Mouse (Mus musculus): ENCODE measurements around the gene Atg9b. TPM values are rescaled to one million over a fixed set of nuclear protein-coding genes. Genes with fewer than 3 reads are reported as not detected.
A peak's percentile ranks its signal among the peaks of the same experiment; 100 is the strongest.

Gene Atg9b
- polyA plus RNA-seq, 1 experiment from 2014 or later = 0.59 TPM

DNA sequence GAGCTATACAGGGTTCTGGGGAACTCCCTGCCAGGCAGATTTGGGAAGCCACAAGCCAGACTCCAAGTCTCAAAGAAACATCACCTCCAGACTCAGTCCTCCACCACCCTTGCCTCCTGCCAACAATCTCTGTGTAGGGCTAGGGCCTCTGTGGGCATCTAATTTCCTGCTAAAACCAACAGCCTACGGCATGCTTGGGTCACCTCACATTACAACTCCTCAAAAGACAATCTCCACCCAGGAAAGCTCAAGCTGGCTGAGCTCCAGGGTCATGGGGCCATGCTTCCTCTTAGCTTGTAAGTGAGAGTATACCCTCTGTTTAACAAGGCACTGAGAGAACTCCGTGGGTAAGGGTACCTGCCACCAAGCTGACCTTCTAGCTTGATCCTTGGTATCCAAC lies 54.1 kb downstream of the Atg9b start:
- 29% methylated on average over 2 of the region's 2 CpGs for WGBS
- no peak overlapping the region for H3K4me3 ChIP-seq (replicated peaks; ENCODE audit: low read depth, low read length)
- ATAC-seq (replicated peaks; ENCODE audit: low FRiP score, low read depth) (no peak), DNase-seq (ENCODE audit: low spot score) (no peak)
- H3K4me1 ChIP-seq (replicated peaks; ENCODE audit: insufficient read depth, low read length) = no peaks in the 10 kb centered on the region
- H3K9ac ChIP-seq (ENCODE audit: low read depth, low read length) = no peak overlapping the region
- H3K4me2 ChIP-seq (ENCODE audit: low read length) = no peak overlapping the region
- no peaks in the 10 kb centered on the region for H3K9me3 ChIP-seq (replicated peaks; ENCODE audit: low read length)
- H3K27me3 ChIP-seq (ENCODE audit: insufficient read depth, low read length) = no peaks in the 10 kb centered on the region
- TF ChIP-seq CTCF (IDR thresholded peaks at IDR 0.05; ENCODE audit: low read depth) = no peak
- no peaks in the 10 kb centered on the region for H3K36me3 ChIP-seq (ENCODE audit: insufficient read depth, low read length)
- no peak overlapping the region for H3K27ac ChIP-seq

DNA sequence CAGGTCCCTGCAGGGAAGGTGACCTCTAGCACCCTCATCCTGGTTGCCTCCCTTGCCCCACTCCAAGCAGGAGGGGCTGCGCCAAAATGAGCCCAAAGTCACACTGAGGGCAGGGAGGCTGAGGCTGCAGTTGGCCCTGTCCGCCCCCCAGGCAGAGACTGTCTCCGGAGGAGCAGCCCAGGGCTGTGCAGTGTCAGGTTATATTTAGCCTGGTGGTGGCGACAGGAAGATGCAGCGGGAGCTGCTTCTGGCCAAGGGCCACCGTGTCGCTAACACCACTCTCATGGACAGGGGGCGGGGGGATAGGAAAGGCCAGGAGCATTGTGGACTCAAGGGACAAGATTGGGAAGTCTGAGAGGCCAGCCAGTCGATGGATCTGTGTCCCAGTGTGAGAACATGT lies 54.6 kb downstream of the Atg9b start:
- Histone ChIP-seq H3K9ac (ENCODE audit: low read depth, low read length) (no peak overlapping the region), H3K4me1 (replicated peaks; ENCODE audit: insufficient read depth, low read length) (no peaks in the 10 kb centered on the region), H3K36me3 (ENCODE audit: insufficient read depth, low read length) (no peaks in the 10 kb centered on the region), H3K4me3 (replicated peaks; ENCODE audit: low read depth, low read length) (no peak overlapping the region), H3K27ac (no peak overlapping the region), H3K4me2 (ENCODE audit: low read length) (no peak overlapping the region), H3K9me3 (replicated peaks; ENCODE audit: low read length) (no peaks in the 10 kb centered on the region), H3K27me3 (ENCODE audit: insufficient read depth, low read length) (no peaks in the 10 kb centered on the region)
- DNase-seq (ENCODE audit: low spot score) = peak; percentile 32
- TF ChIP-seq CTCF (IDR thresholded peaks at IDR 0.05; ENCODE audit: low read depth) = peak; percentile 25; the same call in 1 of the 2 replicates
- whole genome bisulfite sequencing = 22% methylated on average over 9 of the region's 9 CpGs
- ATAC-seq (replicated peaks; ENCODE audit: low FRiP score, low read depth) = no peak

DNA sequence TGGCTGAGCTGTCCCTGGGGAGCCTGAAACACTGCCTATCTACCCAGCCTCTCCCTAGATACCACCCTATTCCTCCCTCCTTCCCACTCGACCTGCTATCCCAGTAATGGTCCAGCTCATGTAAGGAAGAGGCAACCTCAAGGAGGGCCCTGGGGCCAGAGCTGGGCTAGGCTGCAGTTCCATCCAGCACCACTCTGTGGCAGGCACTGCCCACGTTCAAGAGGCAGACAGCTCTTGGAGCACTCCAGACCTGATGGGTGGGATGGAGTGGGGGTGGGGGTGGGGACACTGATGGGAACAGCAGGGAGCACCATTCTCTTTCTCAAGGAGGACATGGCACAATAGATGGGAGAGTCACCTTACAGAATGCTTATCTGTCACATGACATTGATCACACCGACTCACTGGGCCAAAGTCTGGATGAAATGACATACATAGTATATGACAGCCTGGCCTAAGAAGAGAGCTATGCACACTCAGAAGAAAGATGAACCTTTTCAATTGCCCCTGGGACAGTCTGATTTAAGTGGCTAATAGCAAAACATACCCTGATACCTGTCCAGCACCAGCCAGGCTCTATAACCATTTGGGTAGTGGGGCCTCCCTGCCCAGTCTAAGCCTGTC lies 55.9 kb downstream of the Atg9b start:
- no peak overlapping the region for H3K4me3 ChIP-seq (replicated peaks; ENCODE audit: low read depth, low read length)
- TF ChIP-seq CTCF (IDR thresholded peaks at IDR 0.05; ENCODE audit: low read depth) = peak; percentile 81
- no peak overlapping the region for H3K27ac ChIP-seq
- H3K4me2 ChIP-seq (ENCODE audit: low read length) = no peak overlapping the region
- ATAC-seq (replicated peaks; ENCODE audit: low FRiP score, low read depth) (peak; percentile 74), DNase-seq (ENCODE audit: low spot score) (peak; percentile 72)
- no peaks in the 10 kb centered on the region for H3K9me3 ChIP-seq (replicated peaks; ENCODE audit: low read length)
- no peaks in the 10 kb centered on the region for H3K27me3 ChIP-seq (ENCODE audit: insufficient read depth, low read length)
- no peaks in the 10 kb centered on the region for H3K36me3 ChIP-seq (ENCODE audit: insufficient read depth, low read length)
- H3K4me1 ChIP-seq (replicated peaks; ENCODE audit: insufficient read depth, low read length) = no peaks in the 10 kb centered on the region
- 19% methylated on average over 3 of the region's 3 CpGs for WGBS
- H3K9ac ChIP-seq (ENCODE audit: low read depth, low read length) = no peak overlapping the region

DNA sequence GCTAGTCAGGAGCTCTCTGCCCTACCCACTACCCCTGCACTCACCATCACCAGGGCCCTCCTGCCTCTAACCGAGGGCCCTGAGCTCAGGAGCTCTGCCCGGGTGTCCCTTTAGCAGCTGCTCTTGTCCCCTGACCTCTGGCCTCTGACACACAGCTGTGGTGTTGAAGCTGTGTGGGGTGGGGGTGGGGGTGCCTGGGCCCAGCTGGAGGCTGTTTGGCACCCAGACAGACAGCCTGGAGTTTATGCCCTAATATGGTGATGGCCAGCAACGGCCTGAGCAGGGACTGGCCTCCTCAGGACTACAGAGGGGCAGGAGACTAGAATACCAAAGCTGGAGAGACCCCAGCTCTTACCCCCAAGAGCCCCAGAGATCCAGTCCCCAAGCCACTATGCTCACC lies 57.2 kb downstream of the Atg9b start:
- Histone ChIP-seq H3K27ac (no peak overlapping the region), H3K4me1 (replicated peaks; ENCODE audit: insufficient read depth, low read length) (no peaks in the 10 kb centered on the region), H3K9me3 (replicated peaks; ENCODE audit: low read length) (no peaks in the 10 kb centered on the region), H3K36me3 (ENCODE audit: insufficient read depth, low read length) (no peaks in the 10 kb centered on the region), H3K9ac (ENCODE audit: low read depth, low read length) (no peak overlapping the region), H3K4me3 (replicated peaks; ENCODE audit: low read depth, low read length) (no peak overlapping the region), H3K4me2 (ENCODE audit: low read length) (no peak overlapping the region), H3K27me3 (ENCODE audit: insufficient read depth, low read length) (no peaks in the 10 kb centered on the region)
- no peak for TF ChIP-seq CTCF (IDR thresholded peaks at IDR 0.05; ENCODE audit: low read depth)
- WGBS = 5% methylated on average over 3 of the region's 3 CpGs
- DNase-seq (ENCODE audit: low spot score) = peak; percentile 46
- no peak; the same call in 1 of the 2 replicates for ATAC-seq (replicated peaks; ENCODE audit: low FRiP score, low read depth)

Other genes with a start within 250 kb of the Atg9b start
- gene Nupl2, start 227.2 kb downstream of the Atg9b start, polyA plus RNA-seq (2015; fragmentation: Nextera tagmentation; extraction: Ambion mirVana) = 11.2 and 11.7 TPM in 2 replicates
- gene Kcnh2, start 40.5 kb downstream of the Atg9b start, polyA plus RNA-seq (2015; fragmentation: Nextera tagmentation; extraction: Ambion mirVana) = 3.9 and 4.4 TPM in 2 replicates
- 12.8 and 14.0 TPM in 2 replicates for gene Nos3, start 27.3 kb downstream of the Atg9b start, polyA plus RNA-seq (2015; fragmentation: Nextera tagmentation; extraction: Ambion mirVana)
- 48.6 and 51.7 TPM in 2 replicates for gene Abcb8, start 1.5 kb upstream of the Atg9b start, polyA plus RNA-seq (2015; fragmentation: Nextera tagmentation; extraction: Ambion mirVana)
- gene Asic3, start 21.2 kb upstream of the Atg9b start, polyA plus RNA-seq (2015; fragmentation: Nextera tagmentation; extraction: Ambion mirVana) = 0.40 and 0.46 TPM in 2 replicates
- 47.2 and 51.3 TPM in 2 replicates for gene Cdk5, start 31.4 kb upstream of the Atg9b start, polyA plus RNA-seq (2015; fragmentation: Nextera tagmentation; extraction: Ambion mirVana)
- gene Slc4a2, start 31.7 kb upstream of the Atg9b start, polyA plus RNA-seq (2015; fragmentation: Nextera tagmentation; extraction: Ambion mirVana) = 30.8 and 35.5 TPM in 2 replicates
- 117 and 120 TPM in 2 replicates for gene Fastk, start 53.1 kb upstream of the Atg9b start, polyA plus RNA-seq (2015; fragmentation: Nextera tagmentation; extraction: Ambion mirVana)
- gene Tmub1, start 55.7 kb upstream of the Atg9b start, polyA plus RNA-seq (2015; fragmentation: Nextera tagmentation; extraction: Ambion mirVana) = 27.0 and 28.0 TPM in 2 replicates
- gene Agap3, start 60.0 kb upstream of the Atg9b start, polyA plus RNA-seq (2015; fragmentation: Nextera tagmentation; extraction: Ambion mirVana) = 23.9 and 26.9 TPM in 2 replicates
- 0.04 TPM in 2 replicates for gene Gbx1, start 135.1 kb upstream of the Atg9b start, polyA plus RNA-seq (2015; fragmentation: Nextera tagmentation; extraction: Ambion mirVana)
- gene Asb10, start 148.8 kb upstream of the Atg9b start, polyA plus RNA-seq (2015; fragmentation: Nextera tagmentation; extraction: Ambion mirVana) = 0.69 and 0.93 TPM in 2 replicates
- 0.12 and 0.19 TPM in 2 replicates for gene 4931409K22Rik, start 164.7 kb upstream of the Atg9b start, polyA plus RNA-seq (2015; fragmentation: Nextera tagmentation; extraction: Ambion mirVana)
- gene Abcf2, start 185.3 kb upstream of the Atg9b start, polyA plus RNA-seq (2015; fragmentation: Nextera tagmentation; extraction: Ambion mirVana) = 74.4 and 79.6 TPM in 2 replicates
- 26.0 and 27.6 TPM in 2 replicates for gene Chpf2, start 194.6 kb upstream of the Atg9b start, polyA plus RNA-seq (2015; fragmentation: Nextera tagmentation; extraction: Ambion mirVana)
- 16.4 and 19.7 TPM in 2 replicates for gene Smarcd3, start 232.3 kb upstream of the Atg9b start, polyA plus RNA-seq (2015; fragmentation: Nextera tagmentation; extraction: Ambion mirVana)